Mouse (Mus musculus) activated CD4-positive, CD25-positive, alpha-beta regulatory T cell, adult 4 months (primary cell): ENCODE results near the gene Uqcrh. TPM values are rescaled to one million over a fixed set of nuclear protein-coding genes. Genes with fewer than 3 reads are reported as not detected.

Experiments used
- ATAC-seq: one replicate; pipeline ENCODE4 v1.8.0; 2017
- polyA plus RNA-seq, 2 experiments: library from polyadenylated mRNA; unstranded; fragments of 100-300 nt; shearing (Covaris generic); gene quantifications; one replicate each; pipeline ENCODE4 v1.2.1; 2017

Uqcrh gene
- polyA plus RNA-seq = 1,000 to 10,000 TPM in 1 of 2 experiments, 100 to 1,000 TPM in 1; 979 to 1,004 TPM

- peak; percentile 92 for ATAC-seq
Measured at GRCm38 (mm10) chr4:116074861-116075620, at the start of gene Uqcrh, which contains the start of gene Lrrc41. Uqcrh (minus strand) TSS chr4:116075071. Lrrc41 (plus strand) TSS chr4:116075269.

- ATAC-seq = peak; percentile 98
Measured at GRCm38 (mm10) chr4:116123602-116124519, 49.0 kb upstream of the Uqcrh start, which contains the start of the genes Rad54l and Pomgnt1. Rad54l (minus strand) TSS chr4:116123690. Pomgnt1 (plus strand) TSS chr4:116123840.

DNA sequence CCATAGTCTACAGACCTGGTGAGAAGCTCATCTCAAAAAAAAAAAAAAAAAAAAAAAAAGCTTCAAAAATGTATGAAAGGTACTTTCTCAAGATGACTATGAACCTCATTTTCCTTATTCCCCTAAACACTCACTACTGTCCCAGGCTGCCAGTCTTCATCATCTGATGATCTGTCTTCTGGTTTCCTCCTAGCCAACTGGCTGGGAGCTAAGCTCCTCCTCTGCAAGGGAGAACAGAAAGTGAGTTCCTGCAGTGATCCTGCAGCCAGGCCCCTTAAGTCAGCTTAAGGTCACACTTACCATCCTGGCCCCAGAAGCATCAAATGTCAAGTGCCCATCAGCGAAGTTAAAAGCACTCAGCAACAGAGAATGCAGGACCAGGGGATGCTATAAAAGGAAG, 47.9 kb upstream of the Uqcrh start:
- no peak for ATAC-seq

DNA sequence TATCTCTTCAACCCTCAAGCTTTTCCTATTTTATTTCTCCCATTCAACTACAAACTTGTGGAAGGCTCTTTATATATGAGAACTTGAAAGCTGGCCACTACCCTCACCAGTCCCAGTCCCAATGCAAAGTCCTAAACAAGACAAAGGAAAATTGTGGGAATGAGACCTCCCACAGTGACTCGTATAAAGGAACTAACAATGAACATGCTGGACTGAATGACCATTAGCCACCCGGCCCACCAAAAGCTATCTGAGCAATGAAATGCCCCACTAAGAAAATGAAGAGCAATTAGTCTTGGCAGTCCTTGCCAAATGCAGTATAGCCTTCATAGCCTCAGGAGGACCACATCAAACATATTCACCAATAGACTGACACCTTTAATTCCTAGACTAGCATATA, 36.6 kb upstream of the Uqcrh start:
- no peak for ATAC-seq

DNA sequence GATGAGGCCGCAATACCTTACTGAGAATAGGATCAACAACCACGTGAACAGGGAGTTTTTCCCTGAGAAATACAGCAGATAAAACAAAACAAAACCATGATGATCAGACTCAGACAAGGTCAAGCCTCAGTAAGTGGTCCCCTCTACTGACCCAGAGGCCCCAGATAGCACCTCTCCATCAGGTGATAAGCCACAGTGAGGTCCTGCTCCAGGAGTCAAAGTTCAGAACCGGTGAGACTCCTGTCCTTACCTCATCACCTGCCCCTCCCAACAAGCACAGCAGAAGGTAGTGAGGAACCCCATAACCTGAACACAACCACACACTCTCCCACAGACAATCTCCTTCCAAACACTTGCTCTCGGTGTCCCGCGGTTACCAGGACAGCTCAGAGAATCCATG, 35.8 kb upstream of the Uqcrh start:
- no peak for ATAC-seq

DNA sequence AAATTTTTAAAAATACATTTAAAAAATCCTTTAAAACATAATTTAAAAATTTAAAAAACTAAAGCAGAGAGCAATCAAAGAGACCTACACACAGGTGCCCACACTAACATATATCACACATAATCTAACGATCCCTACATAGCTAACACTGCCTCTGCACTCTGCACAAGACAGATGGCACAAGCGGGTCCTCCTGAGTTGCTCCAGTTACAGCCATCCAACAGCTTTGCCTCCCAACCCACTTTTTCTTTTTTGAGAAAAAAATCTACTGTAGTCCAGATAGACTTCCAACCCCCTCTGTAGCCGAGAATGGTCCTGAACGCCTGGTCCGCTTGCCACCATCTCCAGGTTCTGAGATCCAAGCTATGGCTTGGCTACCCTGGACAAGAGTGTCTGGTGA, 30.4 kb upstream of the Uqcrh start:
- ATAC-seq = no peak

- ATAC-seq = no peak
Measured at GRCm38 (mm10) chr4:116100959-116101358, 26.1 kb upstream of the Uqcrh start.

- ATAC-seq = no peak
Measured at GRCm38 (mm10) chr4:116097211-116097610, 22.3 kb upstream of the Uqcrh start.

GRCm38 (mm10) chr4:116096291-116096690, 21.4 kb upstream of the Uqcrh start:
- no peak for ATAC-seq

DNA sequence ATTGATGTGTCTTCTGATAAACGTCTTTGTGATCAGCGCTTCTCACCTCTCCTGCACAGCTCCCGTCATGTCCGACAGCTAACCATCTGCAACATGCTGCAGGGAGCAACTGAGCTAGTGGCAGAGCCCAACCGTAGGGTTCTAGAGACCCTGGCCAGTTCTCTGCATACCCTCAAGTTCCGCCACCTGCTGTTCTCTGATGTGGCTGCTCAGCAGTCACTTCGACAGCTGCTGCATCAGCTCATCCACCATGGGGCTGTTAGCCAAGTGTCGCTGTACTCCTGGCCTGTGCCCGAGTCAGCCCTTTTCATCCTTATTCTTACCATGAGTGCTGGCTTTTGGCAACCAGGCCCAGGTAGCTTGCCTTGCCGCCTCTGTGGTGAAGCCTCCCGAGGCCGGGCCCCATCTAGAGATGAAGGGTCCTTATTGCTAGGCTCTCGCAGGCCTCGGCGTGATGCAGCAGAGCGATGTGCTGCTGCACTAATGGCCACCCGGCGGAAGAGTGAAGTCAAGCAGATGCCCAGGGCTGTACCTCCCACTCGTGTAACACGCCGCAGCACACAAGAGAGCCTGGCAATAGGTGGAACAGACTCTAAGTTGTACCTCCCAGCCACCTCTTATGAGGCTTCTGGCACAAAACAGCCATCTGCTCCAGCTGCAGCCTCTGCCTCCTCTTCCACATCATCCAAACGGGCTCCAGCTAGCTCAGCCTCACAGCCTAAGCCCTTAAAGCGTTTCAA, 13.8 kb upstream of the Uqcrh start:
- ATAC-seq = no peak

GRCm38 (mm10) chr4:116077240-116078095, 2.6 kb upstream of the Uqcrh start:
- no peak for ATAC-seq

- no peak for ATAC-seq
Measured at GRCm38 (mm10) chr4:116076369-116077231, 1.7 kb upstream of the Uqcrh start.

GRCm38 (mm10) chr4:116075631-116076368, 929 bp upstream of the Uqcrh start:
- peak; percentile 15 for ATAC-seq

DNA sequence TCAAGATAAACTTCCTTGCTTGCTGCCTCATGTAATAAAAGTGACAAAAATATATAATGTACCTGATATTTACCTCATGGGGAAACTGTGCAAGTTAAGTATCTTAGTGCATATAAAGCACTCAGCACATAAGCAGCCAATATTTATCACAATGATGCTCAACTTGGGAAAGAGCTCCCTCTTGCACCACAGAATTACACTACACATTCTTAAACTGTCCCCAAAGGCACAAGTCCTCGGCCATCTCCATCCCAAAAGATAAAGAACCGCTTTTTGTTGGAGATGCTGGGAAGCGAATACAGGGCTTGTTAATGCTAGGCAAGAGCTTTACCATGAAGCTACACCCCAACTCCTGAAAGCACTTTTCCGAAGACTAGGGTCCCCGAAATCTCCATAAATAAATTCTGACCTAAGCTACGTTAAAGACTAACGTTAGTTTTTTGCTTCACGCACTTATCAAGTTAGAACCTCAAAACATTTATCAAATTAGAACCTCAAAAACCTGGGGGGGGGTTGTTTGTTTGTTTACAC, 661 bp downstream of the Uqcrh start:
- no peak for ATAC-seq

DNA sequence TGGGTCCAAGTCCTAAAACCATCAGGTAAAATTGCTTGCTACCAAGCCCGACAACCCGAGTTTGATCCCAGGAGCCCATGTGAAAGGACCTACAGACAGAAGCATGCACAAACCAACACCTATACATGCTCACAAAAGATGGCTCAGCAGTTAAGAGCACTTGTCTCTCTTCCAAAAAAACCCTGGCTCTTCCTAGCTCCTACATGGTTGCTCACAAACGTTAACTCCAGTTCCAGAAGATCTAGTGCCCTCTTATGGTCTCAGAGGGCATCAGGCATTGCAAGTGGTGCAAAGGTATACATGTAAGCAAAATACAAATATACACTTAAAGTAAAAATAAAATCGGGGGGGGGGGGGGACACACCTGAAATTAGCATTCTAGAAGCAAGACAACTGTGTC, 1.7 kb downstream of the Uqcrh start:
- no peak for ATAC-seq

GRCm38 (mm10) chr4:116070116-116070515, 4.8 kb downstream of the Uqcrh start:
- no peak for ATAC-seq

- ATAC-seq = no peak
Measured at GRCm38 (mm10) chr4:116063855-116064254, 11.0 kb downstream of the Uqcrh start.

DNA sequence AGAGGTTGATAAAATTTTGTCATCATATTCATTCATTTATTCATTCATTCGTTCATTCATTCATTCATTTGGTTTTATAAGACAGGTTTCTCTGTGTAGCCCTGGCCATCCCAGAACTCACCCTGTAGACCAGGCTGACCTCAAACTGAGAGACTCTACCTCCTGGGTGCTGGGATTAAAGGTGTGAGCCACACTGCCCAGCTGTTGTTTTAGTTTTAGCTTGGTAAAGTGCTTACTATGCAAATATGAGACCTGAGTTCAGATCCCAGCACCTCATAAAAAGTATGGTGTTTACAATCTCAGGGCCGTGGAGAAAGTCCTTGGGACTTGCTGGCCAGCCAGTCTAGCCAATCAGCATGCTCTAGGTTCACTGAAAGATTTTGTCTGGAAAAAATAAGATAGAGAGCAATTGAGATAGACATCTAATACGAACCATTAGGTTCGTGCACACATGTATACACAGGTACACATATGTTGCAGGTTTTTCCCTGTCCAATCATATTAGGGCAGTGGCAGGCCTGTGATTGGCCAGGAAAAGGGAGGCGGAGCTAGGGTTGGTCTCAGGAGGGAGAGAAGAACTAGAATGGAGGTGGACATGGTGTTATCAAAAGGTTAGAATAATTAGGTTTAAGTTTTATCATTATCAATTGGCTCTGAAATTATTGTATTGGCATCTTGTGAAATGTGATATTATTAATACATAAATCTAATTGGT, 15.7 kb downstream of the Uqcrh start:
- ATAC-seq = no peak

GRCm38 (mm10) chr4:116057559-116057958, 17.3 kb downstream of the Uqcrh start:
- ATAC-seq = no peak
